Mouse (Mus musculus) olfactory bulb, adult 2 months (tissue): ENCODE measurements at regions not wholly inside any gene's neighbourhood (a gene's known extent, or its start where the extent isn't known, plus 50 kb on each side); places are given as distances from the start of the nearest gene placed in this dataset.

Experiments used
- CTCF ChIP-seq: fragments of 200-500 bp; IDR thresholded peaks from 2 replicates; pipeline ENCODE4 v1.5.1; 2012; ENCODE audit warnings: low read depth, mild to moderate bottlenecking, low read length, moderate library complexity; ENCODE audit not compliant: insufficient read depth
- POLR2A ChIP-seq: fragments of 200-500 bp; IDR thresholded peaks from 2 replicates; pipeline ENCODE4 v1.6.1; 2012; ENCODE audit warnings: mild to moderate bottlenecking, low read depth, low read length, moderate library complexity; ENCODE audit not compliant: insufficient read depth

- TF ChIP-seq CTCF (no peak), POLR2A (no peak)
These were observed 126.4 kb upstream of the Bmp2 start for GRCm38 (mm10) chr2:133425538-133425937.
